Mouse (Mus musculus) neural tube, embryonic 12.5 days (tissue): ENCODE results near the gene Agt. TPM values are rescaled to one million over a fixed set of nuclear protein-coding genes. Genes with fewer than 3 reads are reported as not detected.

ENCODE experiments used
- ATAC-seq: fragments of 200-750 bp; cut with Nextera tagmentation; 2 replicates; pipeline ENCODE4 v1.8.0; 2017; ENCODE audit warnings: low read depth, mild to moderate bottlenecking, moderate TSS enrichment, moderate library complexity; ENCODE audit not compliant: low FRiP score
- H3K27ac ChIP-seq: fragments of 300-500 bp; sonication (generic); 2 replicates; pipeline ENCODE4 v1.5.1; 2016
- H3K27me3 ChIP-seq: fragments of 300-500 bp; sonication (generic); replicated peaks from 2 replicates; pipeline ENCODE4 v1.6.1; 2016; ENCODE audit warnings: mild to moderate bottlenecking
- H3K36me3 ChIP-seq: fragments of 300-500 bp; sonication (generic); 2 replicates; pipeline ENCODE4 v1.6.1; 2016; ENCODE audit warnings: mild to moderate bottlenecking
- H3K4me1 ChIP-seq: fragments of 300-500 bp; sonication (generic); 2 replicates; pipeline ENCODE4 v1.6.1; 2016
- H3K4me2 ChIP-seq: fragments of 300-500 bp; sonication (generic); replicated peaks from 2 replicates; pipeline ENCODE4 v1.6.1; 2016; ENCODE audit warnings: mild to moderate bottlenecking
- H3K4me3 ChIP-seq: fragments of 300-500 bp; sonication (generic); 2 replicates; pipeline ENCODE4 v1.5.1; 2016
- H3K9ac ChIP-seq: fragments of 300-500 bp; sonication (generic); 2 replicates; pipeline ENCODE4 v1.6.1; 2016; ENCODE audit warnings: mild to moderate bottlenecking
- H3K9me3 ChIP-seq: fragments of 300-500 bp; sonication (generic); 2 replicates; pipeline ENCODE4 v1.6.1; 2016; ENCODE audit warnings: mild to moderate bottlenecking
- WGBS: fragments of 180-500 bp; shearing (Covaris S2); methylation state at CpG from one replicate; pipeline ENCODE4 v1.1.7; 2016; 5-methylcytosine and 5-hydroxymethylcytosine counted together
- polyA plus RNA-seq: library from polyadenylated mRNA; unstranded; fragments of >200 nt; fragmentation: Nextera tagmentation; extraction: Ambion mirVana; gene quantifications from 2 replicates; pipeline ENCODE4 v1.2.1, GENCODE M21; 2016

Agt gene
- polyA plus RNA-seq, 1 experiment from 2014 or later, result 0.29 TPM

GRCm38 (mm10) chr8:124520249-124521080 is 49.0 kb downstream of the Agt start, which contains the start of gene Cog2:
Gene Cog2 (plus strand): TSS chr8:124520767.
- Histone ChIP-seq H3K4me3 (peak within 1 kb of the TSS; percentile 85), H3K27ac (no peak within 1 kb of the TSS), H3K27me3 (no peaks in the 10 kb centered on the region), H3K4me1 (peaks cover 15% of the 10 kb centered on the region), H3K36me3 (peaks cover 1% of the 10 kb centered on the region), H3K9ac (peak within 1 kb of the TSS; percentile 81), H3K9me3 (no peaks in the 10 kb centered on the region), H3K4me2 (peak within 1 kb of the TSS; percentile 90)
- WGBS, result 10% methylated on average over 50 of the region's 50 CpGs
- ATAC-seq, result peak; percentile 99

GRCm38 (mm10) chr8:124517142-124517541 is 52.4 kb downstream of the Agt start:
- ATAC-seq, result no peak
- Histone ChIP-seq H3K4me1 (peaks cover 11% of the 10 kb centered on the region), H3K4me3 (no peak overlapping the region), H3K4me2 (no peak overlapping the region), H3K27ac (no peak overlapping the region), H3K9me3 (no peaks in the 10 kb centered on the region), H3K27me3 (no peaks in the 10 kb centered on the region), H3K36me3 (no peaks in the 10 kb centered on the region), H3K9ac (no peak overlapping the region)
- WGBS, result 70% methylated on average over 6 of the region's 6 CpGs

GRCm38 (mm10) chr8:124516525-124516924 is 53.0 kb downstream of the Agt start:
- Histone ChIP-seq H3K4me2 (no peak overlapping the region), H3K9me3 (no peaks in the 10 kb centered on the region), H3K4me1 (peaks cover 5% of the 10 kb centered on the region), H3K9ac (no peak overlapping the region), H3K36me3 (no peaks in the 10 kb centered on the region), H3K27ac (no peak overlapping the region), H3K27me3 (no peaks in the 10 kb centered on the region), H3K4me3 (no peak overlapping the region)
- ATAC-seq, result no peak
- 82% methylated on average over 6 of the region's 6 CpGs for WGBS

GRCm38 (mm10) chr8:124516039-124516438 is 53.5 kb downstream of the Agt start:
- no peaks in the 10 kb centered on the region for H3K9me3 ChIP-seq
- H3K4me1 ChIP-seq, result no peaks in the 10 kb centered on the region
- WGBS, result 81% methylated on average over 3 of the region's 3 CpGs
- no peaks in the 10 kb centered on the region for H3K36me3 ChIP-seq
- no peak overlapping the region for H3K9ac ChIP-seq
- no peaks in the 10 kb centered on the region for H3K27me3 ChIP-seq
- no peak for ATAC-seq
- H3K27ac ChIP-seq, result no peak overlapping the region
- no peak overlapping the region for H3K4me2 ChIP-seq
- H3K4me3 ChIP-seq, result no peak overlapping the region

GRCm38 (mm10) chr8:124509156-124509555 is 60.4 kb downstream of the Agt start:
- H3K4me2 ChIP-seq, result no peak overlapping the region
- no peak overlapping the region for H3K4me3 ChIP-seq
- H3K36me3 ChIP-seq, result no peaks in the 10 kb centered on the region
- no peak for ATAC-seq
- 69% methylated on average over 3 of the region's 3 CpGs for WGBS
- H3K9me3 ChIP-seq, result no peaks in the 10 kb centered on the region
- H3K27ac ChIP-seq, result no peak overlapping the region
- H3K9ac ChIP-seq, result no peak overlapping the region
- no peaks in the 10 kb centered on the region for H3K27me3 ChIP-seq
- no peaks in the 10 kb centered on the region for H3K4me1 ChIP-seq

- H3K9me3 ChIP-seq, result no peaks in the 10 kb centered on the region
- WGBS, result 73% methylated on average over 6 of the region's 6 CpGs
- no peak for ATAC-seq
Observed at GRCm38 (mm10) chr8:124508321-124508695, 61.2 kb downstream of the Agt start.

GRCm38 (mm10) chr8:124507572-124508320 is 61.8 kb downstream of the Agt start:
- Histone ChIP-seq H3K4me2 (no peak overlapping the region), H3K4me3 (no peak overlapping the region), H3K4me1 (no peaks in the 10 kb centered on the region), H3K27me3 (no peaks in the 10 kb centered on the region), H3K36me3 (no peaks in the 10 kb centered on the region), H3K9me3 (no peaks in the 10 kb centered on the region), H3K27ac (no peak overlapping the region), H3K9ac (no peak overlapping the region)
- 75% methylated on average over 8 of the region's 8 CpGs for WGBS
- ATAC-seq, result no peak

More at GRCm38 (mm10) chr8:124508321-124508695, 61.2 kb downstream of the Agt start:
- no peak overlapping the region for H3K27ac ChIP-seq
- no peak overlapping the region for H3K9ac ChIP-seq
- no peaks in the 10 kb centered on the region for H3K4me1 ChIP-seq
- H3K36me3 ChIP-seq, result no peaks in the 10 kb centered on the region
- H3K4me3 ChIP-seq, result no peak overlapping the region
- no peaks in the 10 kb centered on the region for H3K27me3 ChIP-seq
- H3K4me2 ChIP-seq, result no peak overlapping the region

Other genes starting within 250 kb of the Agt start
- 8.0 and 8.5 TPM in 2 replicates for gene Pgbd5, start 130.0 kb downstream of the Agt start, polyA plus RNA-seq
- gene Cog2, start 48.9 kb downstream of the Agt start, polyA plus RNA-seq, result 40.3 and 41.0 TPM in 2 replicates
- 0.17 TPM in 1 of 2 replicates, not detected in the other for gene Capn9, start 6.4 kb upstream of the Agt start, polyA plus RNA-seq
- gene 2310022B05Rik, start 93.7 kb upstream of the Agt start, polyA plus RNA-seq, result 26.8 and 27.4 TPM in 2 replicates
- 62.5 and 64.0 TPM in 2 replicates for gene Ttc13, start 152.3 kb upstream of the Agt start, polyA plus RNA-seq
- gene Arv1, start 152.4 kb upstream of the Agt start, polyA plus RNA-seq, result 33.0 and 35.9 TPM in 2 replicates
- gene Fam89a, start 182.1 kb upstream of the Agt start, polyA plus RNA-seq, result 8.9 and 11.2 TPM in 2 replicates
- 14.3 and 15.1 TPM in 2 replicates for gene Trim67, start 223.4 kb upstream of the Agt start, polyA plus RNA-seq